Mouse (Mus musculus) large intestine, adult 2 months (tissue): ENCODE measurements around the gene Fam167b. TPM values are rescaled to one million over a fixed set of nuclear protein-coding genes. Genes with fewer than 3 reads are reported as not detected.

Experiments
- polyA plus RNA-seq: library from polyadenylated mRNA; depleted of rRNA; stranded (reverse); fragments of >200 nt; gene quantifications from 2 replicates; pipeline ENCODE4 v1.2.3, GENCODE M21; 2012; rRNA removed

Gene Fam167b
- polyA plus RNA-seq, 1 experiment: 0.57 TPM

Other genes with a start within 250 kb of the Fam167b start
- gene Rbbp4, start 243.2 kb downstream of the Fam167b start, polyA plus RNA-seq: 27.1 and 29.3 TPM in 2 replicates
- gene Zbtb8os, start 242.9 kb downstream of the Fam167b start, polyA plus RNA-seq: 23.1 and 24.9 TPM in 2 replicates
- 10.6 and 11.3 TPM in 2 replicates for gene Zbtb8a, start 200.4 kb downstream of the Fam167b start, polyA plus RNA-seq
- gene Zbtb8b, start 137.7 kb downstream of the Fam167b start, polyA plus RNA-seq: 0.02 TPM in 1 of 2 replicates, not detected in the other
- 22.8 and 26.3 TPM in 2 replicates for gene Bsdc1, start 117.0 kb downstream of the Fam167b start, polyA plus RNA-seq
- gene Tssk3, start 87.5 kb downstream of the Fam167b start, polyA plus RNA-seq: not detected in 2 replicates
- 0.17 TPM in 1 of 2 replicates, not detected in the other for gene Fam229a, start 87.4 kb downstream of the Fam167b start, polyA plus RNA-seq
- gene Marcksl1, start 65.0 kb downstream of the Fam167b start, polyA plus RNA-seq: 29.3 and 50.1 TPM in 2 replicates
- gene Hdac1, start 35.8 kb downstream of the Fam167b start, polyA plus RNA-seq: 56.6 and 67.3 TPM in 2 replicates
- 20.6 TPM in 2 replicates for gene Lck, start 4.9 kb downstream of the Fam167b start, polyA plus RNA-seq
- gene Eif3i, start 22.1 kb upstream of the Fam167b start, polyA plus RNA-seq: 325 and 337 TPM in 2 replicates
- gene Tmem234, start 22.1 kb upstream of the Fam167b start, polyA plus RNA-seq: 113 and 137 TPM in 2 replicates
- 0.99 and 1.1 TPM in 2 replicates for gene Dcdc2b, start 35.7 kb upstream of the Fam167b start, polyA plus RNA-seq
- gene Iqcc, start 40.5 kb upstream of the Fam167b start, polyA plus RNA-seq: 19.2 and 21.1 TPM in 2 replicates
- gene Ccdc28b, start 45.4 kb upstream of the Fam167b start, polyA plus RNA-seq: 9.4 and 12.3 TPM in 2 replicates
- 20.3 and 21.6 TPM in 2 replicates for gene Txlna, start 62.5 kb upstream of the Fam167b start, polyA plus RNA-seq
- 15.1 and 19.7 TPM in 2 replicates for gene Kpna6, start 94.2 kb upstream of the Fam167b start, polyA plus RNA-seq
- gene Tmem39b, start 118.3 kb upstream of the Fam167b start, polyA plus RNA-seq: 21.5 and 23.2 TPM in 2 replicates
- gene Khdrbs1, start 163.8 kb upstream of the Fam167b start, polyA plus RNA-seq: 13.9 and 16.1 TPM in 2 replicates
- gene Ptp4a2, start 232.7 kb upstream of the Fam167b start, polyA plus RNA-seq: 37.8 and 39.6 TPM in 2 replicates